ENCODE assay signal across 12 mouse cellular contexts in genomic region chr15:32558925-32559324, GRCm38 (mm10).
"Had no signal": no experiment of that assay in that cellular context is flagged by ENCODE, and none has a peak within 500 bp of the region (broad histone marks: within the 10 kb centered on the region; RNA-seq: fewer than 3 reads in every experiment).

No protein-coding gene starts in this region.

- H3K4me3 ChIP-seq: left cerebral cortex, adult 2 months; limb, embryonic 10.5 days; liver, embryonic 15.5 days; midbrain, embryonic 10.5 days; myocyte; neural tube, embryonic 15.5 days had no signal

- H3K27ac ChIP-seq: left cerebral cortex, adult 2 months; limb, embryonic 10.5 days; liver, embryonic 15.5 days; midbrain, embryonic 10.5 days; neural tube, embryonic 15.5 days; stomach, postnatal 0 days had no signal

- H3K36me3 ChIP-seq: liver, embryonic 15.5 days; midbrain, embryonic 10.5 days; neural tube, embryonic 15.5 days had no signal

- H3K27me3 ChIP-seq: liver, embryonic 15.5 days; neural tube, embryonic 15.5 days had no signal

- H3K4me1 ChIP-seq: limb, embryonic 10.5 days; liver, embryonic 15.5 days; midbrain, embryonic 10.5 days had no signal

- DNase-seq: lung, adult 2 months; lung, postnatal 36 days; midbrain, embryonic 14.5 days; thymus, postnatal 14 days had no signal

- ATAC-seq: lung, postnatal 0 days had no signal
